Mouse (Mus musculus) layer of hippocampus, postnatal 36 days (tissue): ENCODE results near the gene Des. TPM values are rescaled to one million over a fixed set of nuclear protein-coding genes. Genes with fewer than 3 reads are reported as not detected.

Experiments used
- DNase-seq, 2 experiments: peaks; one replicate each; pipeline ENCODE4 v3.0.0; 2022
- total RNA-seq, 2 experiments: library from RNA; stranded (reverse); gene quantifications; 2 replicates each; pipeline ENCODE4 v1.2.3; 2021

Gene Des
- total RNA-seq, 2 experiments from 2014 or later = 0.72 to 1.1 TPM

- DNase-seq = no peak
Measured at GRCm38 (mm10) chr1:75349275-75349674, 10.9 kb upstream of the Des start.

GRCm38 (mm10) chr1:75357261-75357660 is 2.9 kb upstream of the Des start:
- no peak for DNase-seq

- no peak for DNase-seq
Measured at GRCm38 (mm10) chr1:75358009-75358408, 2.1 kb upstream of the Des start.

- DNase-seq = no peak
Measured at GRCm38 (mm10) chr1:75359346-75359745, 783 bp upstream of the Des start.

- no peak for DNase-seq
Measured at GRCm38 (mm10) chr1:75361123-75361522, 994 bp downstream of the Des start.

- DNase-seq = no peak
Measured at GRCm38 (mm10) chr1:75361750-75362149, 1.6 kb downstream of the Des start.

- DNase-seq = no peak
Measured at GRCm38 (mm10) chr1:75363868-75364267, 3.7 kb downstream of the Des start.

- no peak for DNase-seq
Measured at GRCm38 (mm10) chr1:75365510-75366137, 5.5 kb downstream of the Des start.

- no peak for DNase-seq
Measured at GRCm38 (mm10) chr1:75369360-75369983, 9.3 kb downstream of the Des start.

- DNase-seq = no peak
Measured at GRCm38 (mm10) chr1:75369984-75370660, 10.0 kb downstream of the Des start.

GRCm38 (mm10) chr1:75371317-75372095 is 11.4 kb downstream of the Des start:
- no peak for DNase-seq

- no peak for DNase-seq
Measured at GRCm38 (mm10) chr1:75372450-75372849, 12.3 kb downstream of the Des start.

GRCm38 (mm10) chr1:75373276-75373675 is 13.1 kb downstream of the Des start:
- DNase-seq = no peak

- no peak for DNase-seq
Measured at GRCm38 (mm10) chr1:75374950-75375936, 15.1 kb downstream of the Des start, which contains the start of gene Speg. Gene Speg (plus strand): TSS chr1:75375297.

GRCm38 (mm10) chr1:75379196-75379595 is 19.1 kb downstream of the Des start:
- DNase-seq = no peak

GRCm38 (mm10) chr1:75379931-75380330 is 19.8 kb downstream of the Des start:
- no peak for DNase-seq

GRCm38 (mm10) chr1:75380951-75381350 is 20.8 kb downstream of the Des start:
- no peak for DNase-seq

- DNase-seq = peak; percentile 36 to 41
Measured at GRCm38 (mm10) chr1:75381482-75382355, 21.6 kb downstream of the Des start.

- DNase-seq = peak in 1 of 2 experiments; percentile 31
Measured at GRCm38 (mm10) chr1:75382356-75383071, 22.4 kb downstream of the Des start.
